Mouse (Mus musculus): ENCODE data around the gene Pex5l.

- no peak for TF ChIP-seq EP300 (IDR thresholded peaks at IDR 0.05; ENCODE audit: insufficient read depth, low read depth, low read length)
- no peak for TF ChIP-seq CTCF (IDR thresholded peaks at IDR 0.05; ENCODE audit: low read depth, low read length)
- no peak for TF ChIP-seq POLR2A (IDR thresholded peaks at IDR 0.05; ENCODE audit: insufficient read depth, low read length)
Observed at GRCm38 (mm10) chr3:33165186-33165585, 22.1 kb upstream of the Pex5l start.
